13 mouse cellular contexts compared by ENCODE assay signal in genomic region chr10:111867538-111867937, GRCm38 (mm10).
DNase-seq lines count a peak whose midpoint lies in the region; ATAC-seq lines count a peak whose summit lies in the region.
"Had no signal": no experiment of that assay in that cellular context is flagged by ENCODE, and none has a peak within 500 bp of the region (broad histone marks: within the 10 kb centered on the region; RNA-seq: fewer than 3 reads in every experiment).

No protein-coding gene starts in this region.

- no peaks in the 10 kb centered on the region for H3K36me3 ChIP-seq in hindbrain, embryonic 13.5 days
- no peaks in the 10 kb centered on the region for H3K36me3 ChIP-seq in neural tube, embryonic 13.5 days
- H3K36me3 ChIP-seq in liver, embryonic 11.5 days (ENCODE audit: control insufficient read depth, insufficient read depth, low read length) = no peaks in the 10 kb centered on the region

- H3K27ac ChIP-seq in hindbrain, embryonic 13.5 days = peak overlapping the region; percentile 35; the same call in 1 of the 2 replicates
- peak overlapping the region; percentile 43; the same call in 1 of the 2 replicates for H3K27ac ChIP-seq in neural tube, embryonic 13.5 days (replicated peaks)
- no peak overlapping the region for H3K27ac ChIP-seq in liver, embryonic 11.5 days (ENCODE audit: low read depth, low read length)

- peaks cover 5% of the 10 kb centered on the region for H3K4me1 ChIP-seq in hindbrain, embryonic 13.5 days (replicated peaks)
- H3K4me1 ChIP-seq in neural tube, embryonic 13.5 days (replicated peaks) = peaks cover 10% of the 10 kb centered on the region
- no peaks in the 10 kb centered on the region for H3K4me1 ChIP-seq in liver, embryonic 11.5 days (replicated peaks; ENCODE audit: control insufficient read depth, insufficient read depth, low read length)

- no peaks in the 10 kb centered on the region for H3K27me3 ChIP-seq in hindbrain, embryonic 13.5 days
- no peaks in the 10 kb centered on the region for H3K27me3 ChIP-seq in neural tube, embryonic 13.5 days
- H3K27me3 ChIP-seq in liver, embryonic 11.5 days (replicated peaks; ENCODE audit: control insufficient read depth, insufficient read depth, low read length) = no peaks in the 10 kb centered on the region
- H3K27me3 ChIP-seq: Patski had no signal

- WGBS in hindbrain, embryonic 13.5 days = under 1% methylated on average over 6 of the region's 6 CpGs
- WGBS in neural tube, embryonic 13.5 days = 5% methylated on average over 6 of the region's 6 CpGs
- 41% methylated on average over 6 of the region's 6 CpGs for WGBS in liver, embryonic 11.5 days

- DNase-seq in Muller cell, postnatal 12 days (ENCODE audit: inconsistent ontology term) = peak; percentile 19
- DNase-seq in embryo, embryonic 9.5 days (ENCODE audit: extremely low spot score) = peak; percentile 24
- no peak for DNase-seq in cerebellum, adult 11 months
- no peak for DNase-seq in liver, embryonic 11.5 days (ENCODE audit: low spot score)
- DNase-seq in layer of hippocampus, postnatal 10 days (ENCODE audit: low spot score in 2 of 2) = no peak
- DNase-seq: heart, postnatal 14 days; kidney, postnatal 14 days; spleen, adult 18-20 months; thymus, postnatal 25 days had no signal

- no peak for ATAC-seq in hindbrain, embryonic 13.5 days (ENCODE audit: low FRiP score)
- ATAC-seq in neural tube, embryonic 13.5 days (ENCODE audit: low read depth) = peak; percentile 56; the same call in 1 of the 2 replicates
- ATAC-seq in liver, embryonic 11.5 days (replicated peaks; ENCODE audit: low FRiP score) = no peak
- ATAC-seq: Patski had no signal

- no peaks in the 10 kb centered on the region; the same call in 1 of the 2 replicates for H3K9me3 ChIP-seq in hindbrain, embryonic 13.5 days
- no peaks in the 10 kb centered on the region for H3K9me3 ChIP-seq in neural tube, embryonic 13.5 days
- no peaks in the 10 kb centered on the region for H3K9me3 ChIP-seq in liver, embryonic 11.5 days (ENCODE audit: control insufficient read depth, low read length)

- H3K4me3 ChIP-seq in hindbrain, embryonic 13.5 days = no peak overlapping the region
- no peak overlapping the region for H3K4me3 ChIP-seq in neural tube, embryonic 13.5 days
- no peak overlapping the region for H3K4me3 ChIP-seq in liver, embryonic 11.5 days (ENCODE audit: low read depth, low read length)
- H3K4me3 ChIP-seq: myocyte had no signal

- peak overlapping the region; percentile 17; the same call in 1 of the 2 replicates for H3K4me2 ChIP-seq in hindbrain, embryonic 13.5 days
- peak overlapping the region; percentile 6; the same call in 1 of the 2 replicates for H3K4me2 ChIP-seq in neural tube, embryonic 13.5 days
- H3K4me2 ChIP-seq in liver, embryonic 11.5 days = no peak overlapping the region

- H3K9ac ChIP-seq in hindbrain, embryonic 13.5 days = no peak overlapping the region
- H3K9ac ChIP-seq in neural tube, embryonic 13.5 days = no peak overlapping the region
- H3K9ac ChIP-seq in liver, embryonic 11.5 days (ENCODE audit: low read depth, low read length) = no peak overlapping the region

Comparison
In these comparisons a context has a peak if more than half of its experiments do, and no peak if none do; other contexts are left out.
1. DNase-seq: peak in Muller cell, postnatal 12 days (single experiment) and embryo, embryonic 9.5 days (single experiment); none in cerebellum, adult 11 months (single experiment), liver, embryonic 11.5 days (single experiment) and layer of hippocampus, postnatal 10 days (0 of 2).